Mouse (Mus musculus): ENCODE data around the gene Scgb2a2. TPM values are rescaled to one million over a fixed set of nuclear protein-coding genes. Genes with fewer than 3 reads are reported as not detected.
"Not testable (repeated sequence)": the region's sequence is repeated elsewhere in the genome, so short reads cannot be mapped to it uniquely, and the experiment has no call there.

The Scgb2a2 gene
- polyA plus RNA-seq (2015; fragmentation: Nextera tagmentation; extraction: Ambion mirVana): not detected in 2 replicates

DNA sequence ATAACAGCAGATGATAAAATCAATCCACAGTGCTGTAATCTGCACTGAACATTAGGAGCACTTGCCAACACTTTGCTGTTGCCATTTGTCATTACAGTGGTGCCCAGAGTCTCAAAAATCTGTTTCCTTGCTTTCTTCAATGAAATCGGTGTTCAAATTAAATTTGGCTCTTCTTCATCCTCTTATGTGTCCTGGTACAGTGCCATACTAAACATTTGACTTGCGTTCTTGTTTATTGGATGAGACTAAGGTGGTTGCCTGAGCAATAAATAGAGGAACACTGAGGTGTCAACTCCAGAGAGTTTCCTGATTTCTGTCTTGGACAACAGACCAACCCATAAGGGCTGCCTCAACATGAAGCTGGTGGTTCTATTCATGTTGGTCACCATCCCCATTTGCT, at the start of gene Scgb2a2:
Gene Scgb2a2 (plus strand): TSS at position 301 of the 400 bp plus-strand sequence.
- DNase-seq (ENCODE audit: low spot score) (no peak), ATAC-seq (no peak)
- H3K9ac ChIP-seq (replicated peaks; ENCODE audit: low read depth): no peak within 1 kb of the TSS
- H3K36me3 ChIP-seq (ENCODE audit: insufficient read depth, low read length): no peaks in the 10 kb centered on the region
- H3K4me3 ChIP-seq (ENCODE audit: low read depth, low read length): no peak within 1 kb of the TSS
- TF ChIP-seq EP300 (IDR thresholded peaks at IDR 0.05) (no peak), CTCF (IDR thresholded peaks at IDR 0.05) (no peak)
- 62% methylated on average over 2 of the region's 2 CpGs for WGBS
- no peaks in the 10 kb centered on the region for H3K27me3 ChIP-seq (replicated peaks; ENCODE audit: insufficient read depth, low read length)
- H3K4me2 ChIP-seq (replicated peaks; ENCODE audit: low read depth, low read length): no peak within 1 kb of the TSS
- H3K4me1 ChIP-seq (ENCODE audit: insufficient read depth, low read depth, low read length): no peaks in the 10 kb centered on the region
- H3K27ac ChIP-seq (ENCODE audit: low read length): no peak within 1 kb of the TSS
- no peaks in the 10 kb centered on the region for H3K9me3 ChIP-seq (ENCODE audit: low read length)

- not testable (repeated sequence) for H3K36me3 ChIP-seq (ENCODE audit: insufficient read depth, low read length); H3K9me3 ChIP-seq (ENCODE audit: low read length); H3K27ac ChIP-seq (ENCODE audit: low read length); H3K4me1 ChIP-seq (ENCODE audit: insufficient read depth, low read depth, low read length); H3K9ac ChIP-seq (replicated peaks; ENCODE audit: low read depth); H3K27me3 ChIP-seq (replicated peaks; ENCODE audit: insufficient read depth, low read length)
- H3K4me3 ChIP-seq (ENCODE audit: low read depth, low read length): 0 out of 2 replicates have a peak overlapping the region, but pooled peaks have one; percentile 17
- TF ChIP-seq CTCF (IDR thresholded peaks at IDR 0.05): peak; percentile 64
- peak; percentile 87 for ATAC-seq
- peak overlapping the region; percentile 27; the same call in 1 of the 2 replicates for H3K4me2 ChIP-seq (replicated peaks; ENCODE audit: low read depth, low read length)
- peak; percentile 18 for DNase-seq (ENCODE audit: low spot score)
- WGBS: 14% methylated on average over 18 of the region's 21 CpGs
Observed at GRCm38 (mm10) chr19:9836581-9837340, 10.6 kb upstream of the Scgb2a2 start.

- Histone ChIP-seq H3K27ac (ENCODE audit: low read length) (no peak overlapping the region), H3K9ac (replicated peaks; ENCODE audit: low read depth) (no peak overlapping the region), H3K4me3 (ENCODE audit: low read depth, low read length) (no peak overlapping the region), H3K4me1 (ENCODE audit: insufficient read depth, low read depth, low read length) (no peaks in the 10 kb centered on the region), H3K27me3 (replicated peaks; ENCODE audit: insufficient read depth, low read length) (no peaks in the 10 kb centered on the region), H3K9me3 (ENCODE audit: low read length) (no peaks in the 10 kb centered on the region), H3K36me3 (ENCODE audit: insufficient read depth, low read length) (no peaks in the 10 kb centered on the region), H3K4me2 (replicated peaks; ENCODE audit: low read depth, low read length) (no peak overlapping the region)
- WGBS: 54% methylated on average over 2 of the region's 2 CpGs
- no peak for ATAC-seq
- no peak for TF ChIP-seq CTCF (IDR thresholded peaks at IDR 0.05)
- no peak for TF ChIP-seq EP300 (IDR thresholded peaks at IDR 0.05)
- DNase-seq (ENCODE audit: low spot score): no peak
Observed at GRCm38 (mm10) chr19:9837341-9837715, 10.0 kb upstream of the Scgb2a2 start.

DNA sequence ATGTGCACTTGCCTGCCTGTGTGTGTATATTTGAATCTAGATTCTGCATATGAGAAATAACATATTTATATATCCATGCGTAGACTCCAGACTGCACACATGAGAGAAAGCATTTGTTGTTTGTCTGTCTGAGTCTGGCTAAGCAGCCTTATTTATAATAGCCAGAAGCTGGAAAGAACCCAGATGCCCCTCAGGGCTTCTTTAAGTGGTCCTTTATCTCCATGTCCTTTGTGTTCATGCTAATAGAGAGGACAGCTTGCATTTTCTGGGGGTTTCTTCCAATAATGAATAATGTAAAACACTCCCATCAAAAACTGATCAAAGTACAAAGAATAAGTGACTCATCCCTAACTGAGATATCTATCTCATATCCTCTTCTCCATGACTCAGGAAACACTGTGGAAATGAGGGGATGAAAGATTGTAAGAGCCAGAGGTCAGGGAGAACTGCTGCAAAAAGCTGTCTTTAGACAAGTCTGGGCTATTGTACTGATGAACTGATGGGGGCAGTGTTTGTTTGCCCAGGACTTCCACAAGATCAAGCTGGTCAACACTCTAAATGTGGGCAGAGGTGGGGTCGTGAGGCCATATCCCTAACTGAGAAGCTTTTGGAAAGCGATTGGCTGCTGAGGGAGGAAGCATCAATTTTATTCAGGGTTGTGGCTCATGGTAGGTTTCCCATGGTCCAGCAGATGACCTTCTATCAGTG, 2.2 kb downstream of the Scgb2a2 start:
- not testable (repeated sequence) for H3K9me3 ChIP-seq (ENCODE audit: low read length); H3K4me3 ChIP-seq (ENCODE audit: low read depth, low read length); H3K27me3 ChIP-seq (replicated peaks; ENCODE audit: insufficient read depth, low read length); H3K4me2 ChIP-seq (replicated peaks; ENCODE audit: low read depth, low read length); H3K9ac ChIP-seq (replicated peaks; ENCODE audit: low read depth); DNase-seq (ENCODE audit: low spot score); H3K27ac ChIP-seq (ENCODE audit: low read length); H3K4me1 ChIP-seq (ENCODE audit: insufficient read depth, low read depth, low read length); ATAC-seq; H3K36me3 ChIP-seq (ENCODE audit: insufficient read depth, low read length)
- WGBS: 42% methylated on average over 3 of the region's 3 CpGs
- peak; percentile 15; the same call in 1 of the 2 replicates for TF ChIP-seq CTCF (IDR thresholded peaks at IDR 0.05)

GRCm38 (mm10) chr19:9860821-9861220, 13.5 kb downstream of the Scgb2a2 start:
- 77% methylated on average over 2 of the region's 3 CpGs for WGBS
- not testable (repeated sequence) for ATAC-seq

DNA sequence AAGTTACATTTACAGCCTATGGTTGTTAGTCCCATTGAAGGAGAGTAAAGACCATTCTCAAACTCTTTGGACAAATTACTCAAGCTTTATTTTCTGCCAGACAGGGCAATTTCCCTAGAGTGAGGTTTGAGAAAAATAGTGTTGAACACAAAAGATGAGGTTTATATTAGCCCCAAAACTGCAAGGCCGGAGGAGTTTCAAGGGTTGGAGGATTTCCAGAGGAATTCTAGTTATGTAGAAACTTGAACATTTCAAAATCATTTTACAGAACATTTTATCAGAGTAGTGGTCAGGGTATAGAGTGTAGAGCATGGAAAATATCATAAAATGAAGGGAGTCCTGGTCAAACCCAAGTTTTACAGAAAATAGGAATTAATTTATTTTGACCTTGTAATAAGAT, 17.5 kb downstream of the Scgb2a2 start:
- no peaks in the 10 kb centered on the region for H3K9me3 ChIP-seq (ENCODE audit: low read length)
- no peak overlapping the region for H3K4me3 ChIP-seq (ENCODE audit: low read depth, low read length)
- H3K27me3 ChIP-seq (replicated peaks; ENCODE audit: insufficient read depth, low read length): no peaks in the 10 kb centered on the region
- no peaks in the 10 kb centered on the region for H3K4me1 ChIP-seq (ENCODE audit: insufficient read depth, low read depth, low read length)
- TF ChIP-seq EP300 (IDR thresholded peaks at IDR 0.05) (no peak), CTCF (IDR thresholded peaks at IDR 0.05) (no peak)
- 21% methylated on average over 1 of the region's 1 CpGs for WGBS
- no peak overlapping the region for H3K4me2 ChIP-seq (replicated peaks; ENCODE audit: low read depth, low read length)
- ATAC-seq (no peak), DNase-seq (ENCODE audit: low spot score) (peak; percentile 46)
- H3K9ac ChIP-seq (replicated peaks; ENCODE audit: low read depth): no peak overlapping the region
- H3K27ac ChIP-seq (ENCODE audit: low read length): no peak overlapping the region
- H3K36me3 ChIP-seq (ENCODE audit: insufficient read depth, low read length): no peaks in the 10 kb centered on the region

More at GRCm38 (mm10) chr19:9860821-9861220, 13.5 kb downstream of the Scgb2a2 start:
- H3K4me3 ChIP-seq (ENCODE audit: low read depth, low read length); H3K27ac ChIP-seq (ENCODE audit: low read length); H3K4me1 ChIP-seq (ENCODE audit: insufficient read depth, low read depth, low read length); H3K9ac ChIP-seq (replicated peaks; ENCODE audit: low read depth); H3K27me3 ChIP-seq (replicated peaks; ENCODE audit: insufficient read depth, low read length); H3K9me3 ChIP-seq (ENCODE audit: low read length); DNase-seq (ENCODE audit: low spot score); H3K36me3 ChIP-seq (ENCODE audit: insufficient read depth, low read length); H3K4me2 ChIP-seq (replicated peaks; ENCODE audit: low read depth, low read length): not testable (repeated sequence)

Measured in lung, postnatal 0 days (tissue).